Mouse (Mus musculus) cerebellum, adult 2 months (tissue): ENCODE measurements at regions not wholly inside any gene's neighbourhood (a gene's known extent, or its start where the extent isn't known, plus 50 kb on each side); places are given as distances from the start of the nearest gene placed in this dataset.

Experiments
- CTCF ChIP-seq: fragments of 200-500 bp; IDR thresholded peaks from 2 replicates; pipeline ENCODE4 v1.5.1; 2011; ENCODE audit warnings: low read depth, mild to moderate bottlenecking, control low read depth, low read length, moderate library complexity, borderline replicate concordance; ENCODE audit not compliant: insufficient read depth
- POLR2A ChIP-seq: fragments of 200-500 bp; IDR thresholded peaks from 2 replicates; pipeline ENCODE4 v1.6.1; 2011; ENCODE audit warnings: low read length, control low read depth, borderline replicate concordance; ENCODE audit not compliant: insufficient read depth

DNA sequence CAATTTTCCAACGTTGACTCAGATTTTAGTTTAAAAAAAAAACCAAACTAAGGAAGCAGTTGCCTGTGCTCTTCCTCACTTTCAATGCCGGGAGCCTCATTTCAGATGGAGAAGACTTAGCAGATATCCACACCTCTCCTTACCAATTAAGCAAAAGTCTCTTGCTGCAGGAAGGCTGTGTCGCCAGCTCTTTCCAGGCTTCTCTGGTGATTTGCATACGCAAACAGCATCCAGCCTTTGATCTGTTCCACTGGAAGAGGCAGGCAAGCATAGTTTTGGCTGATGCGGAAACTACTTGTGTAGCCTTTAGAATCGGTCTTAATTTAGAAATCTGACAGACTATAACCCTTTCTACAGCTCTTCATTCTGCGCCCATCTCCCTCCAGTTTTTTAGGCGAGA lies 108.5 kb downstream of the Cavin4 start:
- TF ChIP-seq POLR2A (no peak), CTCF (no peak)
